Mouse (Mus musculus) heart, postnatal 0 days (tissue): ENCODE data around the gene Mpdu1. TPM values are rescaled to one million over a fixed set of nuclear protein-coding genes. Genes with fewer than 3 reads are reported as not detected.
A peak's percentile ranks its signal among the peaks of the same experiment; 100 is the strongest.
"Not testable (repeated sequence)": the region's sequence is repeated elsewhere in the genome, so short reads cannot be mapped to it uniquely, and the experiment has no call there.

ENCODE experiments used
- ATAC-seq: fragments of 200-750 bp; cut with Nextera tagmentation; 2 replicates; pipeline ENCODE4 v1.8.0; 2017; ENCODE audit warnings: low read depth, moderate number of reproducible peaks, moderate library complexity; ENCODE audit not compliant: insufficient read depth
- DNase-seq: peaks from one replicate; pipeline ENCODE4 v3.0.0-alpha.2; 2016; ENCODE audit warnings: low spot score
- H3K27ac ChIP-seq: fragments of 300-500 bp; sonication (generic); 2 replicates; pipeline ENCODE4 v1.5.1; 2014; ENCODE audit warnings: low read depth, mild to moderate bottlenecking
- H3K27me3 ChIP-seq: fragments of 300-500 bp; sonication (generic); 2 replicates; pipeline ENCODE4 v1.6.1; 2014; ENCODE audit warnings: low read length, mixed read lengths; ENCODE audit not compliant: control insufficient read depth, insufficient read depth
- H3K36me3 ChIP-seq: fragments of 300-500 bp; sonication (generic); replicated peaks from 2 replicates; pipeline ENCODE4 v1.6.1; 2014; ENCODE audit warnings: low read length, mixed read lengths; ENCODE audit not compliant: control insufficient read depth, insufficient read depth
- H3K4me1 ChIP-seq: fragments of 300-500 bp; sonication (generic); 2 replicates; pipeline ENCODE4 v1.6.1; 2014; ENCODE audit warnings: antibody characterized with exemption; ENCODE audit not compliant: control insufficient read depth, insufficient read depth
- H3K4me2 ChIP-seq: fragments of 300-500 bp; sonication (generic); 2 replicates; pipeline ENCODE4 v1.6.1; 2014; ENCODE audit warnings: low read depth, mild to moderate bottlenecking, low read length, moderate library complexity
- H3K4me3 ChIP-seq: fragments of 300-500 bp; sonication (generic); 2 replicates; pipeline ENCODE4 v1.5.1; 2014; ENCODE audit warnings: low read depth, low read length
- H3K9ac ChIP-seq: fragments of 300-500 bp; sonication (generic); replicated peaks from 2 replicates; pipeline ENCODE4 v1.6.1; 2014; ENCODE audit warnings: low read depth, low read length, mixed read lengths
- H3K9me3 ChIP-seq: fragments of 300-500 bp; sonication (generic); replicated peaks from 2 replicates; pipeline ENCODE4 v1.6.1; 2016; ENCODE audit warnings: low read length; ENCODE audit not compliant: control insufficient read depth
- CTCF ChIP-seq: IDR thresholded peaks from 2 replicates; pipeline ENCODE4 v1.5.1; 2016; ENCODE audit warnings: antibody characterized with exemption, control low read depth, low read depth
- EP300 ChIP-seq: IDR thresholded peaks from 2 replicates; pipeline ENCODE4 v1.6.1; 2016; ENCODE audit warnings: antibody characterized with exemption, low read depth
- WGBS: fragments of 180-500 bp; shearing (Covaris S2); extraction: QIAGEN DNeasy Blood & Tissue Kit; methylation state at CpG from one replicate; pipeline ENCODE4 v1.1.7; 2014; 5-methylcytosine and 5-hydroxymethylcytosine counted together
- polyA plus RNA-seq: library from polyadenylated mRNA; unstranded; fragments of >200 nt; fragmentation: Nextera tagmentation; extraction: Ambion mirVana; gene quantifications from 2 replicates; pipeline ENCODE4 v1.2.1, GENCODE M21; 2015
- total RNA-seq: library from RNA; depleted of rRNA; stranded (reverse); fragments of >200 nt; gene quantifications from 2 replicates; pipeline ENCODE4 v1.2.3, GENCODE M21; 2014; ENCODE audit warnings: low replicate concordance

Mpdu1 gene
- total and polyA plus RNA-seq, 2 experiments from 2014 or later = 30.0 to 123 TPM

DNA sequence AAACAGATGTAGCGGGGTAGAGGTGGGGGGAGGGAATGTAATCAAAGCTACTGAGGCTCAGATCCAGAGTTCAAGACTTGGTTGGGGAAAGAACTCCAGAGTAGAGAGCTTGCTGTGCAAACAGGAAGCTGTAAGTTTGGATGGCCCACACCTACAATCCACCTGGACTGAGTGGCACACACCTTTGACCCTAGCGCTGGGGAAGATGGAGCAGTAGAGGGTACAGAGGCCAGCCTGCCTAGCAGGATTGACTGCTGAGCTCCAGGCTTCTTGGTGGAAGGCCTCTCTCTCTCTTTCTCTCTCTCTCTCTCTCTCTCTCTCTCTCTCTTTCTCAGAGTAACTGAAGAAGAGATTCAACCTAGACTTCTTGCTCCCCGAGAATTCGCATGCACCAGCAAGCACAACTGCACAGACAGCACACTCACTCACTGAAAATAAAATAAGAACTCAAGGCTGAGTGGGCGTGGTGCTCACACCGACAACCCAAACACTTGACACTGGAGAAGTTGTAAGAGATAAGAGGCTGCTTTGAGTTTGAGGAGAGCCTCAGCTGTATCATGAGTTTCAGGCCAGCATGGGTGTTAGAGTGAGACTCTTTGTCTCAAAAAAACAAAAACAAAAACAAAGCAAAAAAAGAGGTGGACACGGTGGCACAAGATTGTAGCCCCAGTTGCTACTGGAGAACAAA lies 41.9 kb downstream of the Mpdu1 start:
- no peak overlapping the region for H3K4me3 ChIP-seq
- H3K4me1 ChIP-seq = peaks cover 11% of the 10 kb centered on the region
- WGBS = 61% methylated on average over 7 of the region's 7 CpGs
- H3K4me2 ChIP-seq = no peak overlapping the region
- DNase-seq (no peak), ATAC-seq (no peak)
- no peaks in the 10 kb centered on the region for H3K27me3 ChIP-seq
- no peaks in the 10 kb centered on the region for H3K9me3 ChIP-seq
- TF ChIP-seq EP300 (no peak), CTCF (no peak)
- no peak overlapping the region for H3K27ac ChIP-seq
- H3K9ac ChIP-seq = no peak overlapping the region
- no peaks in the 10 kb centered on the region for H3K36me3 ChIP-seq

DNA sequence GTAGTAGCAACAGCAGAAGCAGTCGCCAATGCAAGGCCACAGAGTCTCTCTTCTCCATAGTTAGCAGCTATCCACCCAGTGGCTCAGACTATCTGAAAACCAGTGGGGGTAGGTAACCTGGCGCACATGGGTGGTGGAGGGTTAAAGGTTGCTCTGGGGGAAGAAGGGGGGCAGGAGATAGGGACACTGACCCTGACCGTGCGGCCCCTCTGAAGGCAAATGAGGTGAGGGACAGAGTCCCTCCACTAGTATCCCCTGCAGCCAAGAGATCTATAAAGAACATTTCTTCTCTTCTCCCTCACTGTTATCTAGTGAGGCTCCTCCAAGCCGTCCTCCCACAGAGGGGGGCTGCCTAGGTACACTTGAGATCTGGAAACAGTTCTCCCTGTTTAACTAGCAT lies 44.6 kb downstream of the Mpdu1 start, which contains the start of gene Shbg:
Gene Shbg (minus strand): TSS at position 101 of the 400 bp plus-strand sequence.
- ATAC-seq (no peak), DNase-seq (no peak)
- TF ChIP-seq EP300 (no peak), CTCF (no peak)
- peaks cover 14% of the 10 kb centered on the region for H3K4me1 ChIP-seq
- no peak within 1 kb of the TSS for H3K27ac ChIP-seq
- H3K9me3 ChIP-seq = no peaks in the 10 kb centered on the region
- 58% methylated on average over 5 of the region's 5 CpGs for whole genome bisulfite sequencing
- H3K9ac ChIP-seq = no peak within 1 kb of the TSS
- no peaks in the 10 kb centered on the region for H3K36me3 ChIP-seq
- H3K27me3 ChIP-seq = no peaks in the 10 kb centered on the region
- no peak within 1 kb of the TSS for H3K4me2 ChIP-seq
- no peak within 1 kb of the TSS for H3K4me3 ChIP-seq

DNA sequence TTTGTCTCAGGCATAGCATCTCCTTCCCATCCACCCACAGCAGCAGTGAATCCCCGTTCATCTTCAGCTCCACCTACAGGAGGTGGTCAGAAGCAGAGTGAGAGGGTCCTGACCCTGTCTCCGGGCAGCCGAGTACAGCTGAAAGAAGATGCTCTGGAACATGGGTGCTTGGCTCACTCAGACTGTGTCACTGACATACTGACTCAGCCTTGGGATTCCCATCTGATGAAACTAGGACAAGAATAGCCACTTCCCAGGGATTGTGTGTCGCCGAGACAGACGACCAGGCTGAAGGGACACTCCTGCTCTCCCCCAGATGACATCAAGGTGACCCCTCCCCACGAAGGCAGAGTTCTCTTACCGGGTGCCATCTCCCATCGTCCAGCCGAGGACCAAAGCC lies 45.7 kb downstream of the Mpdu1 start:
- ATAC-seq = no peak
- Histone ChIP-seq H3K36me3 (no peaks in the 10 kb centered on the region), H3K4me3 (no peak overlapping the region), H3K27ac (no peak overlapping the region), H3K9ac (no peak overlapping the region), H3K4me2 (no peak overlapping the region), H3K27me3 (no peaks in the 10 kb centered on the region), H3K4me1 (peaks cover 9% of the 10 kb centered on the region), H3K9me3 (no peaks in the 10 kb centered on the region)
- 39% methylated on average over 10 of the region's 10 CpGs for WGBS
- no peak for TF ChIP-seq CTCF
- TF ChIP-seq EP300 = no peak
- no peak for DNase-seq

DNA sequence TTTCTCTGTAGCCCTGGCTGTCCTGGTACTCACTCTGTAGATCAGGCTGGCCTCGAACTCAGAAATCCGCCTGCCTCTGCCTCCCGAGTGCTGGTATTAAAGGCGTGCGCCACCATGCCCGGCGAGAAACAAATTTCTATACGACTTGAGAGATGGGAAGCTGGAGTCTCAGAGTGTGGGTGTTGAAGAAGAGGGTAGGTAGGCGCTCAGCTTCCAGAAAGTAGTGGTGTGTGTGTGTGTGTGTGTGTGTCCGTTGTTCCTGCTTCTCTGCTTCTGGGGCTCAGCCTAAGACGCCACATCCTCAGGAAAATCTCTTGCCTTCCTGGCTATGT lies 48.2 kb downstream of the Mpdu1 start:
- H3K4me2 ChIP-seq = 0 out of 2 replicates have a peak overlapping the region, but pooled peaks have one; percentile 44
- H3K4me3 ChIP-seq, H3K9ac ChIP-seq, DNase-seq, ATAC-seq, H3K36me3 ChIP-seq, H3K4me1 ChIP-seq, H3K27me3 ChIP-seq, H3K27ac ChIP-seq, H3K9me3 ChIP-seq: not testable (repeated sequence)
- 36% methylated on average over 11 of the region's 11 CpGs for WGBS

DNA sequence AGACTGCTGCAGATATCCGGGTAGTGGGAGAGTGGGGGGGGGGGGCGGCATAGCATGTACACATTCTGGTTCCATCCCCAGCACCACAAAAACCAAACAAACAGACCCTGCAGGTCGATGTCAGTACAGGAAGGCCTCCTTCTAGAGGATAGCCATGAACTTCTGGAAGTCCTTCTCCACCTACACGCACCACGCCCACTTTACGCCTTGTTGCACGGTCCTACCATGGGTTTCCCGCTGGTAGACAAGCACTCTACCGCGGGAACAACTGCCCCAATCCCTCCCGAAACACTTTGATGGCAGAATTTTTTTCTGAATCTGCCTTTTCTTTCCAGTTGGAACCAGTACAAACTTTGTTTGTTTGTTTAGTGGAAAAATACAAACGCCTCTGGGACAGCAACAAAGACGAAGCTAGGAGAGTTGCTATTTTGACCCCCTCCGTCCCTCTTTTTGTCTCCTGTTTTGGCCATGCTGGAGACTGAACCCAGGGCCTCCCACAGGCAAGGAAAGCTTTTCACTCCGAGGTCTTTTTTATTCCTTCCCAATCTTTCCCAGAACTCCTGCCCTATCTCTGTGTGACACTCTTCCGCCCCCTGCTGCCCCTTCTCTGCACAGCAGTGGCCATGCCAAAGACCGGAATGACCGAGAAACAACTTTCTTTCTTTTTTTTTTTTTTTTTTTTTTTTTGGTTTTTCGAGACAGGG lies 48.7 kb downstream of the Mpdu1 start:
- no peaks in the 10 kb centered on the region for H3K9me3 ChIP-seq
- peak; percentile 88 for DNase-seq
- peak; percentile 78 for ATAC-seq
- no peaks in the 10 kb centered on the region for H3K27me3 ChIP-seq
- 0 out of 2 replicates have a peak overlapping the region, but pooled peaks have one; percentile 11 for H3K4me3 ChIP-seq
- peaks cover 5% of the 10 kb centered on the region; the same call in 1 of the 2 replicates for H3K4me1 ChIP-seq
- no peaks in the 10 kb centered on the region for H3K36me3 ChIP-seq
- H3K27ac ChIP-seq = no peak overlapping the region
- peak overlapping the region; percentile 34; the same call in 1 of the 2 replicates for H3K9ac ChIP-seq
- H3K4me2 ChIP-seq = peak overlapping the region; percentile 44
- 15% methylated on average over 18 of the region's 19 CpGs for WGBS
- TF ChIP-seq CTCF = peak; percentile 92
- no peak for TF ChIP-seq EP300
